Mouse (Mus musculus) bone marrow macrophage, adult 2 months (primary cell): ENCODE measurements around the gene Mfsd7a. TPM values are rescaled to one million over a fixed set of nuclear protein-coding genes. Genes with fewer than 3 reads are reported as not detected.

Experiments
- H3K27ac ChIP-seq: 2 replicates; pipeline ENCODE4 v1.5.1; 2012; ENCODE audit warnings: low read depth, low read length; ENCODE audit not compliant: insufficient read depth
- H3K4me1 ChIP-seq: 2 replicates; pipeline ENCODE4 v1.6.1; 2012; ENCODE audit warnings: low read length; ENCODE audit not compliant: control insufficient read depth, insufficient read depth
- H3K4me3 ChIP-seq: 2 replicates; pipeline ENCODE4 v1.5.1; 2012; ENCODE audit warnings: mild to moderate bottlenecking, low read length, moderate library complexity; ENCODE audit not compliant: insufficient read depth
- CTCF ChIP-seq: IDR thresholded peaks from 2 replicates; pipeline ENCODE4 v1.5.1; 2012; ENCODE audit warnings: low read depth, mild to moderate bottlenecking, low read length, moderate library complexity
- POLR2A ChIP-seq: IDR thresholded peaks from 2 replicates; pipeline ENCODE4 v1.6.1; 2012; ENCODE audit warnings: mild to moderate bottlenecking, low read depth, low read length, borderline replicate concordance
- polyA plus RNA-seq: library from polyadenylated mRNA; stranded (reverse); fragments of >200 nt; gene quantifications from 2 replicates; pipeline ENCODE4 v1.2.4, GENCODE M21; 2012; ENCODE audit not compliant: missing spikeins, insufficient read depth, insufficient read length

Gene Mfsd7a
- polyA plus RNA-seq, 1 experiment = 9.8 TPM

DNA sequence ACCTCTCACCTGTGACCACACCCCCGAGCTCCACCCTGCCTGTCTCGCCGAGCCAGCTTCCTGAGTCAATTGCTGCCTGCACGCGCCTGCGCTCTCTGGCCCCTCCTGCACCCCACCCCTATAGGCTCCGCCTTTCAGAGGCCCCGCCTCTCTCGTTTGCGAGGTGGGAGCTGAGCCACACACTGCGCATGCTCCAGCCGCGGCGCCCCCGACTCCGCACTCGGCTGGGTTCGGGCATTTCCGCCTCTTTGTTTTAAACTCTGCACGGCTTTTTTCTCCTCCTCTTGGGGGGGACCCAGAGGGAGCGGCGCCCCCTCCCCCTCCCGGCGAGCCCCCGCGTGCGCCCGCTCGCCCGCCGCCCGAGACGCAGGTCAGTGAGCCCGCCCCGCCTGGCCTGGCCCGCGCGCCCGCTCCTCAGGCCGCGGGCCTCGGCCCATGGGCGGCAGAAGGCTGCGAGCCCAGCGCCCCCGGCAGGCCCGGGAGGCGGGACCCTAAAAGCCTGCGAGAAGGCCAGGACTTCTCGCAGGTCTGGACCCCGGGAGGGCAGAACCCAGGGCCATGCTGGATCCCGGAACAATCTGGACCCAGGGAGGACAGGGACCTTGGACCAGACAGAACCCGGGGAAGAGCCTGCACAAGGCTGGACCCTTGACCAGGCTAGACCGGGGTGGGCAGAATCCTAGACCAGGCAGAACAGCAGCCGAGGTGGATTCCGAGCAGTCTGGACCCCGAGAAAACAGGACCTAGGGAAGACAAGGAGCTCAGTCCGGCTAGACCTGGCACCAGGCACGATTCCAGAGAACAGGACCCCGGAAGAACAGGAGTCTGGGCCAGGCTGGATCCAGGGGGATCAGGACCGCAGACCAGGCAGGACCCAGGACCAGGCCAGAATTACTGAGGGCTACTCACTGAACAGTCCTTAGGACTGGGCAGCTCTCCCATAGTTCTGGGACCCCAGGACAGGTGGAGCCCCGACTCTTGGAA is 12.7 kb upstream of the Mfsd7a start, which contains the start of gene Pcgf3:
TSS of gene Pcgf3 (plus strand) at position 151 of the 984 bp plus-strand sequence.
- Histone ChIP-seq H3K27ac (0 out of 2 replicates have a peak within 1 kb of the TSS, but pooled peaks have one; percentile 11), H3K4me1 (peaks cover 13% of the 10 kb centered on the region), H3K4me3 (peak within 1 kb of the TSS; percentile 95)
- TF ChIP-seq CTCF (no peak), POLR2A (no peak)

DNA sequence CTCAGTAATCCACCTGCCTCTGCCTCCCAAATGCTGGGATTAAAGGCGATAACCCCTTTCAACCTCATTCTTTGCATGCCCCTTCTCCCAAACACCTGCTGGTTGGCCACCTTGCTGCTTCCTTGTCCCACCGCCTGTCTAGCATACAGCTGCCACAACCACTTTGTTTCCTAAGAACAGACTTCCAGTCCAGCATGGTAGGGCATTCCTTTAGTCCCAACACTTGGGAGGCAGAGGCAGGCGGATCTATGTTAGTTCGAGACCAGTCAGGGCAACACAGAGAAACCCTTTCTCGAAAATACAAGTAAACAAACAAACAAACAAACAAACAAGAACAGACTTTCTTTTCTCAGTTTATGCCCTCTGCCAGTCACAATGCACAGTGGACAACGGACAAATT is 11.8 kb upstream of the Mfsd7a start:
- TF ChIP-seq POLR2A (no peak), CTCF (no peak)
- no peak overlapping the region for H3K27ac ChIP-seq

DNA sequence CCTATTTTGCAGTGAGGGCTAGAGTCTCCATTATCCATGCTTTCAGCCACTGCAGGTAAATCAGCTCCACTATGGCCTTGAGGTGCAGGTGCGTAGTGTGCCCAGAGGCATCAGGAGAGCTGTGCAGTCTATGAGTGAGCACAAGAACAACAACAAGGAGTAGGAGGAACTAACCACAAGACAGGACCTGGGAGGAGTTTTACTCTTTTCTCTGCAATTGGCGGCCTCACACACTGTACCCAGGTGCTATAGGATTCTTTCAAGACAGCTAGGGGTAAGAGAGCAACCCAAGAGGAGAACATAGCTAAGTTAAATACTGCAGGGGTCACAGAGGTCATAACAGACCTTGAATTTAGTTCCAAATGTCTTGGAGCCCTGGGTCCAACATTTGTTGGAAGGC is 10.0 kb upstream of the Mfsd7a start:
- Histone ChIP-seq H3K4me3 (no peak overlapping the region), H3K27ac (no peak overlapping the region), H3K4me1 (peaks cover 13% of the 10 kb centered on the region)
- TF ChIP-seq CTCF = no peak
- TF ChIP-seq POLR2A = no peak

More for the DNA sequence above, 11.8 kb upstream of the Mfsd7a start:
- Histone ChIP-seq H3K4me3 (peak overlapping the region; percentile 95), H3K4me1 (peaks cover 13% of the 10 kb centered on the region)

DNA sequence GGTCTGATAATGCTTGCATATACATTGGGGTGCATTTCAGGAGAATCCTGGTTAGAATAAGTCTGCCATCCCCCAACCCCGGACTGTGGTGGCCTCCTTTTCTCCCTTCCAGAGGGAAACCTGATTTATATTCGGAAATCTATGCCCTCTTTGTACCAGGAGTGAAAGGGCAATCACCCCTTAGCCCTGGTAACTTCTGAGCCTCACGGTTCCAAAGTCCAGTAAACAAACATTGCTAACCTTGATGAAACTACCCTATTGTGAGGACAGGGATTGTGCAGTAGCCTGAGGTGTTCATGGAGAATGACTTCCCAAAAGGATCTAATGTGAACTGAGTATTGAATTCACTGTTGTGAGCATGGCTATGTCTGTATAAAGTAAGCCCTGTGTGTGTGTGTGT is 5.4 kb upstream of the Mfsd7a start:
- peaks cover 3% of the 10 kb centered on the region; the same call in 1 of the 2 replicates for H3K4me1 ChIP-seq
- H3K27ac ChIP-seq = no peak overlapping the region
- TF ChIP-seq CTCF (no peak), POLR2A (no peak)
- no peak overlapping the region for H3K4me3 ChIP-seq

DNA sequence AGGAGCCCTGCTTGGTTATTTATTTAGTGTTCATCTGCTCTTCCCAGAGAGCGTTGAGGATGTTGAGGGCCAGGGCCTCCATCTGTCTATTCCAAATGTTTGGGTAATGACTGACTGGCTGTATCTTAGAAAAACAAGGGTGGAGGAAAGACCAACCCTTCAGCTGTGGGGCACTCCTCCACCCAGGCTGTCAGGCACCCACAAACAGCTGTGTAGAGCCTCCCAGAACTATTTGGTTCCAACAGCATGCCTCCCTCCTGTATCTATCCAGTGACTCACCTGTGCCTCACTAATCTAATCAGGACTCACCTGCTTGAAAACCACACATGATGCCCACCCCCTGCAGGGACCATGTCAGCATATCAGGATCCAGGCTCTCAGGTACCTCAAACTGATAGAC is 3.7 kb upstream of the Mfsd7a start:
- no peak for TF ChIP-seq POLR2A
- TF ChIP-seq CTCF = no peak
- Histone ChIP-seq H3K27ac (no peak overlapping the region), H3K4me3 (no peak overlapping the region)

DNA sequence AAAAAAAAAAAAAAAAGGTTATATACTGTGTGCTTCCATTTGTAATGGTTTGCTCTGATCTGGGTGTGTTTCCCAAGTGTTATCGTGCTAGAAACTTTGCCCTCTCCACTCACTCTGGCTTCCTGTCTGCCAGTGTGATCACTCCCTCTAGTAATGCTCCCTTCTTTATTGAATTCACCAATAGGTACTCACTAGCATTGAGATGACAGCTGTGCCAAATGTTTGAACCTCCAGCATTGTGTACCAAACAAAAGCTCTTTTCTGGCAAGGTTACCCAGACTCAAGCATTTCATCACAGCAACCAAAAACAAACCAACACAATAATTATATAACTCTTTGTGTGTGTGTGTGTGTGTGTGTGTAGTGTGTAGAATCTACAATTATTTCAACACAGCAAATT is 2.9 kb upstream of the Mfsd7a start:
- TF ChIP-seq POLR2A = no peak
- TF ChIP-seq CTCF = no peak
- Histone ChIP-seq H3K27ac (no peak overlapping the region), H3K4me3 (no peak overlapping the region), H3K4me1 (peaks cover 23% of the 10 kb centered on the region)

More for the DNA sequence above, 3.7 kb upstream of the Mfsd7a start:
- peaks cover 15% of the 10 kb centered on the region for H3K4me1 ChIP-seq

DNA sequence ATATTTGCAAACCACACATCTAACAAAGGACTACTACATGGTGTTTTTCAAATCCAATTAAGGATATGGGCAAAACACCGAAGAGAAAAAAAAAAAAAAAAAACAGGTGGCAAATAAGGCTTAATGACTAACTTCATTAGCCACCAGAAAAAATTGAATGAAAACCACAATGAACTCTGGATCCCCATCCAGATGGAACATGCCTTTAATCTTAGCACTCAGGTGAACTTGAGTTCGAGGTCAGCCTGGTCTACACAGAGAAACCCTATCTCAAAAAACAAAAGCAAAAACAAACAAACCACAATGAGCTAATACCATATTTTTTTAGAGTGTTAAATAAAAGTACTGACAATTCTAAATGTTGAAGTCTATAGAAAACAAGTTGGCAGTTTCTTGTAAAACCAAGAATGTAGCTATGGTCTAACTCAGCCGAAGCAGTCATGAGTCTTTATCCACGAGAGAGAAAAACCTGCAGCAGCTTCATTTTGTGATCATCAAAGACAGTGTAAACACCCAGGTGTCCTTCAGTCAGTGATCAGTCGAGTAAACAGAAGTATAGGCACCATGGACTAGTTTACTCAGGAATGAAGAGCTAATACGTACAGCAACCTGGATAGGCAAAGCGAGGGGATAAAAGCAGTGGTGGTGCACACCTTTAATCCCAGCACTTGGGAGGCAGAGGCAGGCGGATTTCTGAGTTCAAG is 2.3 kb upstream of the Mfsd7a start:
- peaks cover 26% of the 10 kb centered on the region for H3K4me1 ChIP-seq
- TF ChIP-seq POLR2A (no peak), CTCF (no peak)
- no peak overlapping the region for H3K27ac ChIP-seq
- no peak overlapping the region for H3K4me3 ChIP-seq

DNA sequence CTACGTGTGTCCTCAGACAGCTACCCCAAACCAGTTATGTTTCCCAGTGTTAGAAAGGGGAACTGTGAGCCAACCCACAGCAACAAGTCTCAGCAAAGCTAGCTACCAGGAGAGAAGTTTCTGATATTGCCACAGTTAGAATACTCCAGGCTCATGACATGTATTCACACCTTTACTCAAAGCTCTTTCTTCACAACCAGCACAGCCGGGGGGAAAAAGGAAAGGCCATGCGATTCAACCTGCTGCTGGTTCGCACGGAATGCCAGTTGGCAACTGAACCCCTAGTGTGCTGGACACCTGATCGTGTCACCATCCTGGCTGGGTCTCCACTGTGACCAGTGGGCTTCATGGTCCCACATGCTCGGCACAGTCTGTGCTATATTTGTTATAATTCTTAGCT is 834 bp downstream of the Mfsd7a start:
- peaks cover 26% of the 10 kb centered on the region for H3K4me1 ChIP-seq

DNA sequence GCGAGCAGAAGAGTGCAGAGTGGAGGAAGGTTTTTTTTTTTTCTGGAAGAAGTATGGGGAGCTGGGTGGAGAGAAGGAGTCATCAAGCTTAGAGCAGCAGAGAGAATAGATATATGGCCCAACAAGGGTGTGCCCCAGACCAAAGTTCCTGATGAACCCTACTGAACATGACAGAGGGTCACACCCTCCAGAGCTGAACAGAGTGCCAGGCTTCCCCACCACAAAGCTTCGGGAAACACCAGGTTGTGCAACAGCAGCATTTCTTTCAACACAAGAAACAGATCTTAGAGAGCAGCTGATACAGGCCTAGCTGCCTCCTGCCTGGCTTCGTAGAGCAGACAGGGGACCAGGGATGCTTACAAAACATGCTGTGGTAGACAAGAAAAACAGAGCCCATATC is 1.7 kb downstream of the Mfsd7a start:
- H3K4me1 ChIP-seq = peaks cover 26% of the 10 kb centered on the region
- H3K4me3 ChIP-seq = no peak overlapping the region
- TF ChIP-seq CTCF = no peak
- no peak for TF ChIP-seq POLR2A
- no peak overlapping the region for H3K27ac ChIP-seq

More for the DNA sequence above, 834 bp downstream of the Mfsd7a start:
- no peak overlapping the region for H3K4me3 ChIP-seq
- no peak overlapping the region for H3K27ac ChIP-seq
- TF ChIP-seq CTCF = no peak
- TF ChIP-seq POLR2A = no peak

DNA sequence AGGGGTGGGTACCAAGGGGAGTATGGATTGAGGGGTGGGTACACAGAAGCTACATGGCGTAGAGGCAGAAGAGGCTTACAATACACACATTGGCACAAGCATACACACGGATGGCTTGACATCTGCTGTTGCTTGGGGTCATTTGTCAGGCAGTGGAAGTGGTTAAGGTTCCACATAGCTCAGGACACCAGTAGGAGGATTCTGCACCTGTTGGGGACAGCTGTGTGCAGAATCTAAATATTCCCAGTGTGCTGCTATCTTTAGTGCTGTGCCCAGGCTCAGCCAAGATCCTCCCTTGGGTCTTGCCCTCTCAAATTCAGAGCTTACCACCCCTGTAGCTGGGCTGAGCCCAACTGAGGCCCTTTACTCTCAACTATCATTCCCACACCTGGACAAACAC is 12.6 kb downstream of the Mfsd7a start:
- H3K27ac ChIP-seq = no peak overlapping the region
- no peak overlapping the region for H3K4me3 ChIP-seq
- peaks cover 4% of the 10 kb centered on the region; the same call in 1 of the 2 replicates for H3K4me1 ChIP-seq
- TF ChIP-seq POLR2A (no peak), CTCF (no peak)
